Mouse (Mus musculus) mouse embryonic stem cell (cell line): ENCODE data around the gene Tspan2.

ENCODE experiments used
- in situ Hi-C, 2 experiments: fragments of 300-500 bp; cut with MboI; formaldehyde crosslinking; loops; 1 replicate in 1 of 2; 3 replicates in 1 of 2; pipeline ENCODE4 v1.14.3; 2019 to 2020; ENCODE audit warnings: low sequenced_read_pairs in 2 of 2, low pct_unique_long_range_greater_than_20kb in 1 of 2, mixed read lengths in 1 of 2; ENCODE audit not compliant: unreplicated experiment in 1 of 2

Tspan2 gene

DNA sequence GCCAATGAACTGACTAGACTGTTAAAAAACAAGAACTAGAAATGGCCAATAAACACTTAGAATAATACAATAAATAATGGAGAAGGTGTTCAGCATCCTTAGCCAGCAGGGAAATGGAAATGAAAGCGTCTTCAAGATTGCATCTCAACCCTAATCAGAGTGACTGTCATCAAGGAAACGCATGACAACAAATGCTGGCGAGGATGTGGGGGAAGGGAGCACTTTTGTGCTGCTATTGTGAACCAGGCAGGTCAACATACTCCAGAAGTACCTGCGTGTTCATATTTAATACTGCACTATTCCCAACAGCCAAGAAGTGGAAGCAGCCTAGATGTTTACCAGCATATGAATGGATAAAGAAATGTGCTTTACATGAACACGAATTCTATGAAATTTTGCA is 4.9 kb upstream of the Tspan2 start:
- in situ Hi-C loops: no loop called here

DNA sequence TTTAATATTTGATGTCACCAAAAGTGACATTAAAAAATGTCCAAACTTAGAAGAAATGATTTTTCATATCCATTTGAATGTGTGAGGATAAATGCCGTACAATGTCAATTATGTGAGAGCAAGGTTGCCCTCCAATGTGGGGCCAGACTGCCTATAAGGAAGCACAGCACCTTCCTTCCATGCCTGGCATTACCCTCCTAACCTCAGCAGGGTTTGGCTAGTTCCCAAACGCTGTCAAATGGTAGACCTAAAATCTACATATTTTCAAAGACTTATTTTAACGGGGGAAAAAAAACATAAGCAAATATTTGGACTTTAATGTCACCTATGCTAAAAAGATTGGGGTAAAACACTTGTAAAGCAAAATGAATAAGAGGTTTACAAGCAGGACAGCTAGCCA is 3.2 kb upstream of the Tspan2 start:
- in situ Hi-C loops: no loop called here

DNA sequence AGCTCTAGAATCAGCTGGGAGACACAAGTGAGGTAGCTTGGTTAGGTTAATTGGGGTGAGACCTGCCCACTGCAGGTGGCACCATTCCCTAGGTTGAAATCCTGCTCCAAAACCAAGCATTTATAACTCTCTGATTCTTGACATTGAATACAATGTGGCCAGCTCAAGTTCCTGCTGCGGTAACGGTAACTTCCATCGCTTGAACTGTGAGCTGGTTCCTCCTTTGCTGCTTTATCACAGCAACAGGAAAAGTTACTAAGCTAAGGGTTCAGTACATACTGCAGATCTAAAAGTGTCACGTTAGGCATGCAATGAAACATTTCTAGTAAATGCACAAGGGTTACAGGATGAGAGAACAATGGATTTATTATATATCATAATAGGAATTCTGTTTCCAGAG is 1.7 kb upstream of the Tspan2 start:
- in situ Hi-C loops: no loop called here

DNA sequence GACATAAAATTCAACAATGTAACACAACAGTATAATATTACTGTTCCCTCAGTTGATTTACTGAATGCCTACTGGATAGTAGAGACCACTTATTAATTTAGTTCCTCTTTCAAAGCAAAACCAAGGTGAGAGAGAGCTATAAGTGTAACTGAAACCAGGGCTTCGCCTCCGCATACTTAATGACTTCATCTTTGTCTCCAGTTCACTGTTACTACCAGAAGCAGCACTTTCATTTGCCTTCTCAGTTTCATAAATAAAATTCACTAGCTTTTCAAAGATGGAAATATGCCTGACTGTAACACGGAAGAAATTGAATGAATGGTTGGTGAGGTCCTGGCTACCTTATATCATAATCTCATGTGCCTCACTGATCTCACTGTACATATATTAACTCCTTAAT is 1.3 kb upstream of the Tspan2 start:
- in situ Hi-C loops: no loop called here

DNA sequence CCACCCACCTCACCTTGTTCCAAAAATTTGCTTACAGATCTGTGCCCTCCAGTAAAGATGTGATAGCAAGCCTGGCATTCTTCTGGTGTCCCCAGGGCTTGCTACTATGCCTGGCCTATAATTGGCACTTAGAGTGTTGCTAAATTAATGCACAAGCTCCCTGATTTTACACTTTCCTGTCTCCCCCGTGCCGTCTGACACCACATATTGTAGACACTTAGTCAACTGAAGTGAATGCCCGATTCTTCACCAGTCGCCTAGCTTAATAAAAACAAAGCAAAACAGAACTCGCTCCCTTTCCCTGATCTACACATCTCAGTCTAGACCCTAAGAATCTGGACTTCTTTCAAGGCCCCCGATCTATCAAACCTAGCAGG is 405 bp upstream of the Tspan2 start:
- in situ Hi-C loops: no loop called here

DNA sequence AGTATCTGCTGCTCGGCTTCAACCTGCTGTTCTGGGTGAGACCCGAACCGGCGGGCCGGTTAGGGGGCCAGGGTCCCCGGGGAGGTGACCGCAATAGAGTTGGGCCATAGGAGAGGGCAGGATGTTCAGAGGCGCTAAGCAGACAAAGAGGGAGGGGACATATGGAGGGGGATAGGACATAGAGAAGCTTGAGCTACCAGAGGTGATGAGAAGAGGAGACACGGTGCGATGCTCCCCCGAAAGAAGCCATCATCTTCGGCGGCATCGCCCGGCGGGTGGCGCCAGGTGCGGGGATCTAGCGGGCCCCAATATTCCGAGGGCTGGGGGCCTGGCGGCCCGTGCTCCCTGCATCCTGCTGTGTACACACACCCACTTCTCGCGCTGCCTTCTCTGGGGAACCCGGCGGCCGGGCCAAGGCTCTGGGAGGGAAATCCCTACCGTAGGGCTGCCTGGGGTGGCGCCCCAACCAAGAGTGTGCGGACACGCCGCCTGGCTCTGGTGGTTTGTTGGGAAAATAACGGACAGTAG is 766 bp downstream of the Tspan2 start:
- in situ Hi-C loops: no loop called here

DNA sequence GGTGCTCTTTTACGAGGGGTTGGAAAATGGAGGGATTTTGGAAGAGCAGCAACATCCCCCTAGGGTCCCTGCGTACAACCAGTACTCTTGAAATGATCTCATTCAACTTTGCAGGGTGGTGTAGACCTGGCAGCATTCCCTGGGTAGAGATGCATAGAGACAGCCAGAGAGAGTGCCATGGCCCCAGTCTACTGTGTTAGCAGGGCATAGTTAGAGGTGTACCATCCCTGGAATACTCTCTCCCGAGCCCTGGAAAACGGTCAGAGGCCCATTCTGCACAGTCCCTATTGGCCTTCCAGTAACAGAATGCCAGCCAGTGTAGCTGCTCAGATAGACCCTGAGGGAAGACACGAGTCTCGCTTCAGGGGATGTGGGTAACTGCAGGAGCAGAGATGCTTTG is 1.3 kb downstream of the Tspan2 start:
- in situ Hi-C loops: no loop called here

DNA sequence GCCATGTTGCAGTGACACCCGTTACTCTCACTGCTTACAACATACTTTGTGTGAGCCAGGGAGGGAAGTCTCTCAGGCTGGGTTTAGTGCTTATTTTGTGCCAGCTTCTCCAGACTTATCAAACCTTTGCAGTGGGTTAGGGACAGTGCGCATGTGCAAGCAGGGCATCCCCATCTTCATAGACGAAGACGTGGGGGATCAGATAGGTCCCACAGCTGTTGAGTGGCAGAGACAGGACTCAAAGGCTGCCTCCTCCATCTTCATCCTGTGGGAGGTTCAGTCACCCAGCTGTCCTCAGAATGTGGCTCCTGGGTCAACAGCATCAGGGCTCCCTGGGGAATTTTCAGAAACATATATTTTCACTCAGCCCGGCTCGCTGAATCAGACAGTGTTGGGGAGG is 2.1 kb downstream of the Tspan2 start:
- in situ Hi-C loops: no loop called here

DNA sequence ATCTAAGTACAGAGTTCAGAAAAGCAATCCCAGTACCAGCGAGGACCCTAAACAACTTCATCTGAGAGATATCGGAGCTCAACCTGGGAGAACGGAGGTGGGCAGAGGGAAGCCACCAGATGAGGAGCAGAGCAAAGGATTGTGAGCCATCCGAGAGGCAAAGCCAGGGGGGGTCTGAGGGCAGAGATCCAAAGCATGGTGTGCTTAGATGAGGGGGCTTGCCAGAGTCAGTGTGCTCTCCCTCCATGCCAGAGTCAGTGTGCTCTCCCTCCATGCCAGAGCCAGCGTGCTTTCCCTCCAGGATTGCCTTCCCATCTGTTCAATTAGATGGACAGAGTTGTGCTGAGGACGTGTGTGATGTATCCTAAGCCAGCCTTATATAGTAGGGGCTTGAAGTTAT is 2.8 kb downstream of the Tspan2 start:
- in situ Hi-C loops: no loop called here

DNA sequence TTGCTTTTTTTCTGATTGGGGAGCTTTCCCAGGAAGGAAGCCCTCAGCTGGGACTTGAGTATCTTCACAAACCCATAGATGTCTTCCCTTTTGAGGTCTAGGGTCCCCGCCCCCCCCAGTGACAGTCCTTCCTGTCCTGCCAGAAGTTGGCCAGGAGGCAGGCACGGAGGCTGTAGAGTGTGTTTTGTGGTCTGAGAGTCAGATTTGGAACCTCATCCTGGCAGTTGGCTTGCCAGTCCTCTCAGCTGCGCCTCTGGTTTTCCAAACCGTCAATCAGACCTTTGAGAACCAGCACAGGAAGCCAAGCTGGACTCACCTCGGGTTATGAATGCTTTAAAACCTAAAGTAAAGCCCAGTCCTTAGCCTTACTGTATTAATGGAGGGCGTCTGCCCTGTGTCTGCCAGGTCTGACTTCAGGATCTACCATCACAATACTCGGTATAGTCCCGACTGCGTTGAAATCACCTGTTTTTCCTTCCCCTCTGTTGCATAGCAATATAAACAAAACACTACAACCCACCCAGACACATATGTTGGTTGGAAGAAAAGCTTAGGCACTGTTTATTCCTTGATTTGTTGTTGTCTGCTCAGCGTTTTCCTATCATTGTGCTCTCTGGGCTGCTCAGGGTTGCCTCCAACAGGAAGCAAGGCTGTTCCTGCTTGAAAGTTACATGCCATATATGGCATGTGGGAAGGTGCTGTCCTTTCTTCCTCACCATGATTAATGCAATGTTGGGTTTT is 4.0 kb downstream of the Tspan2 start:
- in situ Hi-C loops: no loop called here

DNA sequence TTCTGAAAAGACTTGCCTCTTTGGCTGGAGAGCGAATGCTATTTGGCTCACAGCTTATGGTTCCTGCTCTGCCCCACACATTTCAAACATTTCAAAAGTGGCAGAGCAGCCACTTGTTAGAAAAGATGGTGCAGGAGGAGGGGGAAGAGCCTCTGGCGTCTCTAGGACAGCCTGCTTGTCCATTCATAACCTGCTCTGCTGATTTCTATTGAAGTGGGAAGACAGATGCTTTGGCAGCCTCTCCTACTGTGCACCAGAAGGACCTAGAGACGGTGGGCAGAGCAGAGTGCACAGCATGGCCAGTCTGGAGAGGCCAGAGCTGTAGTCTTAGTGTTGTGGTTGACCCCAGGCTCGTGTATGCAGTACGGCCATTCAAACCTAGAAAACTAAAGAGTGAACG is 4.6 kb downstream of the Tspan2 start:
- in situ Hi-C loops: no loop called here

DNA sequence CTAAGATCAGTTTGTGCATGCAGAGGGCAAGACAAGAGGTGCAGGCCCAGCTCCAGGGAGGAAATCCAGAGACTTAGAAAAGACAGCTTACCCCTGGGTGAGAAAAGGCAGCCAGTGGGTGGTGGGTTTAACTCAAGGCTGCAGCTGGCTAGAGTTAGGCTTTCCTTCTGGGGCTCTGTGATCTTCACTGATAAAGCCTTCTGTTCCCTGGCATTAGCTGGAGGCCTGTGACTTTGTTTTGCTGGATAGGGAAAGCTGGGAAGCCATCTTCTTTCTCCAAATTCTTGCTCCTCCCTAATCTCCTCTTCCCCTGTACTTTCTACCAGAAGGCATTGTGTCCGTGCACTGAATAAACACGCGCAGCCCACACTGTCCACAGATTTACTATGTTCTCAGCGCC is 8.4 kb downstream of the Tspan2 start:
- in situ Hi-C loops: no loop called here

DNA sequence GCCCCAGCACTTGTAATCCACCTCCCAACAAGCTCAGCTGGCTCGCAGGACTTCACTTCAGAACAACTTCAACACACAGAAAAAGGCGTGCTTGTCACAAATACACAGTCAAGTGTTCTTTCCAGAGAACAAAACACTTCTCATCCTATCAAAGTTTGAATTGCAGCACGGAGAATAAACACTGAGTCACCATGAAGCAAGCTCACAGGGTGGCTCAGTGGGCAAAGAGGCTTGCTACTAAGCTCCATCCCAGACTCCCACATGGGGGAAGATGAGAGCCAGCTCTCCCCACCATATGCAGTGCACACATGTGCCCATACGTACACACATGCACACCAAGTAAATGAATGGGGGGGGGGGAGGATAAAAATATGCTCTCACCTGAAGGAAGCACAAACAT is 8.9 kb downstream of the Tspan2 start:
- in situ Hi-C loops: no loop called here

DNA sequence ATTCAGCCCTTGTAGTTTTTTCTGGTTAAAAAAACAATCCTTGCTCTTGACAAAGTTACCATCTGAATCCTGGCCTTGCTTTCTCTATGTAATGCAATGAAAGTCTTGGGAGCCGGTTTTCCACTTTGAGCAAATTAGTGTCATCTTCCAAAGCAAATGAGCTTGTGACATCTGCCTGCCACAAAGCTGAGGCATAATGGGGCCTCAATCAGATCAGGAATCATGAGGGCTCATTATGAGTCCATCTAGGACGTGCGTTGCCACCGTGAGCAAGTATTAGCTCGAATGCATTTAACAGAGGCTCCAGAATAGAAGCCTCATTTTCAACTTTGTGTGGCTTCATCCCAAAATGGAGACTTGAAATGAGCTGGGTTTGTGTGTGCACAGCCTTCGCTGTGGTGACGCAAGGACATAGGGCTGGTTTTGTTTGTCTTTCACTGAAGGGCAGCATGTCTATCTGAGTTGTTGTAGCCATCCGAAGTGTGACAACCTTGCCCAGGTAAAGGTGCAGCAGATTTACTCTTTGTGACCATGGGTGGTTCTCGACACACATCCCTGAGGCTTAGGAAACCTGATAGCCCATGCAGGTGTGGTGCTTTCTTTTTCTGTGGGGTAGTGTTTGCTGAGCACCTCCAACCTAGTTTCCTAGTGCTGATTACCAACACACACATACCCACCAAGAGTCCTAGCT is 9.6 kb downstream of the Tspan2 start:
- in situ Hi-C loops: no loop called here

DNA sequence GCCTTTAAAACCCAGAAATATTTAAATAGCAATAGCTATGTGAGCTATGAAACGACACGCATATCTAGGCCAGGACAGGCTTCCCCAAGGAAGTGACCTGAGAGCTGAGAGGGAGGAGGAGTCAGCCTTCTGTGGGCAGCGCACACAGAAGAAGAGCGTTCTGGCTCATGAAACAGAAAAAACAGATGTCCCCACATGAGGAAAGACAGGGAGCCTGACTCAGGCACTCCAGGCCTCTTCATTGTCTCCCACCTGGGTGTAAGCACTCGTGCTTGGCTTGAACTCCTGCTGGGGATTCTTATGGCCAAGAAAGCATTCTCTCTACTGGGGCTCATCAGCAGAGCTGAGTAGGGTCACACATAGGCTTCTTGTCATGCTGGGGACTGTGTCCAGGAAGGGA is 10.3 kb downstream of the Tspan2 start:
- in situ Hi-C loops: no loop called here

DNA sequence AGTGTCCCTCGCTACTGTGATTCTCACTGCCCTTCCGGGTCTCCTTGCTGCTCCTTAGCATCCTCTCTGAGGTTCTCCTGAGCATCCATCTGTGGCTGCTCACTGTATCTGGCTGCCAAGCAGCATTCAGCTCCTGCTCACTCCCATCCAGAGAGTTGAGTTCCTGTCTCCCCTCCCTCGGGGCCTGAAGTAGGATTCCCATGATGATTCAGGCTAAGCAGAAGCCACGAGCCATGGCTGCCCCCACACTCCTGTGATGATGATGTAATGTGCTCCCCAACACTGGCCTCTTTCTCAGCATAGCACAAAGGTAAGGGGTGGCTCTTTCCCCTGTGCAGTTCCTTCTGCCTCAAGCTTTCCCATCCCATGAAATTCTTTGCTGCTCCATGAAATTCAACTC is 11.8 kb downstream of the Tspan2 start:
- in situ Hi-C loops: no loop called here

DNA sequence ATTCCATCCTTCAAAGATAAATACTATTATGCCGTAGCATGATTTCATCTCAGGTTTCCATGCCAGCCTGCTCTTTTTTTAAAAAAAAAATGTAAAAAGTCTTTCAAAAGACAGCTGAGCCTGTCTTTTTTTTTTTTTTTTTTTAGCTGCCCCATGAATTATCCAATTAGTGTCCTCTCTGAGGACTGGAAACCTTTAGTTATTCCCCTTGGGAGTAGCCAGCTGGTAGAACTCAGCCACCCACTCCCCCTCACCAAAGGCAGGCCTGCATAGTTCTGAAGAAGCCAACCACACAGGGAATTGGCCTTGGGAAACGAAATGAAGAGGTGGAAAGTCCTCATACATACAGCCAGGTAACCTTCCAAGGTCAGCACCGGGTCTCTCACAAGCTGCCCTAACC is 13.7 kb downstream of the Tspan2 start:
- in situ Hi-C loops: no loop called here

DNA sequence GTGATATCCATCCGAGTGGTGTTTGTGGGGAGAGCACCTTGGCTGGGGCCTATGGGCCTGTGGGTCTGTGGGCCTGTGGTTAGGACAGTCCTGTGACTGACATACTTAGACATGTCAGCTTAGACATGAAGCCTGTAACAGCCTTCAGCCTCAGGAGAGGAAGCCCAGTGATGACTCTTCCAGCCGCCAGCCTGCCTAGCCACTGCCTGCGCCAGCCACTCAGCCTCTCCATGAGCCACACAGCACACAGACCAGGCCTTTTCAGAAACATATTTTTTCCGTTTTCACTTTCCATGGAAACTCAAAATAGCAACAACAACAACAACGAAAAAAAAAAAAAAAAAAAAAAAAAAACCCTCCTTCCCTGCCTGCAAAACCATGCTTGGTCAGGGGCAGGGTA is 14.4 kb downstream of the Tspan2 start:
- in situ Hi-C loops: no loop called here

DNA sequence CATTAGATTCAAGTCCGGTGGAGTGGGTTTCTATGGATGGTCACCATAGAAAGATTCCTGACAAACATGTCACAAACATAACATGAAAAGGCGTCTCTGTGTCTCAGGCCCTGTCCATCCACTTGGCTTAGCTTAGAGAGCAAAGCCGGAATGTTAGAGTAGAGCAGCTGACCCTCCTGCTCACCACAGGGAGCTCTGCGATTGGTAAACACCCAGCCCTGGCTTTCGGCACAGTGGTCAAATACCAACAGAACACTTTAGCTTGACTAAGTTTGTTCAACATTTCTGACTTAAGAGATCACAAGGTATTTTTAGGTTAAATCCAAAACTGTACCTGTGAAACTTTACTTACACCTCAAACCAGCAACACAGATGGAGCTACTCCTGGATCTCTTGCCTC is 16.8 kb downstream of the Tspan2 start:
- in situ Hi-C loops: no loop called here

DNA sequence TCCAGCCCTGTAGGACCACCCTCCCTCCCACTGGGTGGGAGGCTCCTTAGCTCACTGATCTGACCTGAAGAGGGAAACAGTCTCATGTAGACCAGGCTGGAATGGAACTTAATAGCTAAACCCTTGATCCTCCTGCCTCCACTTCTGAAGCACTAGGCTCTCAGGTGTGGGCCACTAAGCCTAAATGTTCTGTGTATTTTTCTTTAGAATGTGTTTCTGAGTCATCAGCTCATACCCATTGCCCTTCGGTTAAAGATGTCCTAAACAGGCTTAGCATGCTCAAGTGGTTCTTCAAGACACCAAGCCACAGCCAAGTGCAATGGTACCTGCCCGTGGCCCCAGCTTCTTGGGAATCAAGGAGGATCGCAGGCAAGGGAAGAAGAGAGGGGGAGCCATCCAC is 17.2 kb downstream of the Tspan2 start:
- in situ Hi-C loops: no loop called here
